Mouse (Mus musculus) kidney, embryonic 15.5 days (tissue): Measurements from ENCODE around the gene Cxcl1. TPM values are rescaled to one million over a fixed set of nuclear protein-coding genes. Genes with fewer than 3 reads are reported as not detected.
A peak's percentile ranks its signal among the peaks of the same experiment; 100 is the strongest.

ENCODE experiments used
- ATAC-seq: fragments of 200-750 bp; cut with Nextera tagmentation; replicated peaks from 2 replicates; pipeline ENCODE4 v1.8.0; 2017; ENCODE audit warnings: moderate TSS enrichment; ENCODE audit not compliant: low FRiP score
- H3K27ac ChIP-seq: fragments of 300-500 bp; sonication (generic); 2 replicates; pipeline ENCODE4 v1.5.1; 2015; ENCODE audit warnings: mild to moderate bottlenecking, inconsistent platforms
- H3K27me3 ChIP-seq: fragments of 300-500 bp; sonication (generic); 2 replicates; pipeline ENCODE4 v1.6.1; 2015; ENCODE audit warnings: inconsistent platforms
- H3K36me3 ChIP-seq: fragments of 300-500 bp; sonication (generic); 2 replicates; pipeline ENCODE4 v1.6.1; 2015; ENCODE audit warnings: inconsistent platforms
- H3K4me1 ChIP-seq: fragments of 300-500 bp; sonication (generic); 2 replicates; pipeline ENCODE4 v1.6.1; 2015; ENCODE audit warnings: inconsistent platforms
- H3K4me2 ChIP-seq: fragments of 300-500 bp; sonication (generic); 2 replicates; pipeline ENCODE4 v1.6.1; 2015; ENCODE audit warnings: moderate library complexity, mild to moderate bottlenecking, inconsistent platforms
- H3K4me3 ChIP-seq: fragments of 300-500 bp; sonication (generic); replicated peaks from 2 replicates; pipeline ENCODE4 v1.5.1; 2015; ENCODE audit warnings: mild to moderate bottlenecking, inconsistent platforms
- H3K9ac ChIP-seq: fragments of 300-500 bp; sonication (generic); 2 replicates; pipeline ENCODE4 v1.6.1; 2015; ENCODE audit warnings: mild to moderate bottlenecking, inconsistent platforms
- H3K9me3 ChIP-seq: fragments of 300-500 bp; sonication (generic); replicated peaks from 2 replicates; pipeline ENCODE4 v1.6.1; 2016; ENCODE audit warnings: inconsistent platforms
- WGBS: fragments of 180-500 bp; shearing (Covaris S2); methylation state at CpG from one replicate; pipeline ENCODE4 v1.1.7; 2015; ENCODE audit warnings: mixed read lengths; 5-methylcytosine and 5-hydroxymethylcytosine counted together
- polyA plus RNA-seq: library from polyadenylated mRNA; unstranded; fragments of >200 nt; fragmentation: Nextera tagmentation; extraction: Ambion mirVana; gene quantifications from 2 replicates; pipeline ENCODE4 v1.2.1, GENCODE M21; 2015

The Cxcl1 gene
- polyA plus RNA-seq, 1 experiment from 2014 or later, result 0.65 TPM

GRCm38 (mm10) chr5:90894231-90894630 lies 3.2 kb downstream of the Cxcl1 start:
- WGBS, result 70% methylated on average over 8 of the region's 8 CpGs

GRCm38 (mm10) chr5:90897429-90897828 lies 6.4 kb downstream of the Cxcl1 start:
- ATAC-seq, result no peak
- Histone ChIP-seq H3K27me3 (no peaks in the 10 kb centered on the region), H3K27ac (no peak overlapping the region), H3K4me3 (no peak overlapping the region), H3K9me3 (no peaks in the 10 kb centered on the region), H3K4me1 (no peaks in the 10 kb centered on the region), H3K4me2 (no peak overlapping the region), H3K9ac (no peak overlapping the region), H3K36me3 (no peaks in the 10 kb centered on the region)
- 77% methylated on average over 3 of the region's 3 CpGs for WGBS

More at GRCm38 (mm10) chr5:90894231-90894630, 3.2 kb downstream of the Cxcl1 start:
- H3K4me2 ChIP-seq, result no peak overlapping the region
- no peaks in the 10 kb centered on the region for H3K36me3 ChIP-seq
- no peak overlapping the region for H3K4me3 ChIP-seq
- peaks cover 3% of the 10 kb centered on the region; the same call in 1 of the 2 replicates for H3K27me3 ChIP-seq
- no peak overlapping the region for H3K9ac ChIP-seq
- H3K27ac ChIP-seq, result no peak overlapping the region
- no peak for ATAC-seq
- peaks cover 11% of the 10 kb centered on the region for H3K4me1 ChIP-seq
- no peaks in the 10 kb centered on the region for H3K9me3 ChIP-seq

GRCm38 (mm10) chr5:90899308-90899707 lies 8.3 kb downstream of the Cxcl1 start:
- WGBS, result 90% methylated on average over 5 of the region's 5 CpGs

GRCm38 (mm10) chr5:90900147-90900546 lies 9.1 kb downstream of the Cxcl1 start:
- no peak overlapping the region for H3K4me3 ChIP-seq
- no peak for ATAC-seq
- no peak overlapping the region for H3K9ac ChIP-seq
- H3K36me3 ChIP-seq, result no peaks in the 10 kb centered on the region
- WGBS, result 52% methylated on average over 7 of the region's 7 CpGs
- peaks cover 10% of the 10 kb centered on the region for H3K4me1 ChIP-seq
- H3K9me3 ChIP-seq, result no peaks in the 10 kb centered on the region
- peaks cover 18% of the 10 kb centered on the region for H3K27me3 ChIP-seq
- no peak overlapping the region for H3K4me2 ChIP-seq
- H3K27ac ChIP-seq, result no peak overlapping the region

More at GRCm38 (mm10) chr5:90899308-90899707, 8.3 kb downstream of the Cxcl1 start:
- no peak for ATAC-seq
- Histone ChIP-seq H3K4me1 (peaks cover 10% of the 10 kb centered on the region), H3K4me2 (no peak overlapping the region), H3K27me3 (peaks cover 10% of the 10 kb centered on the region), H3K27ac (no peak overlapping the region), H3K36me3 (no peaks in the 10 kb centered on the region), H3K4me3 (no peak overlapping the region), H3K9ac (no peak overlapping the region), H3K9me3 (no peaks in the 10 kb centered on the region)

- no peak overlapping the region for H3K4me3 ChIP-seq
- H3K4me2 ChIP-seq, result no peak overlapping the region
- peaks cover 10% of the 10 kb centered on the region for H3K4me1 ChIP-seq
- 79% methylated on average over 7 of the region's 7 CpGs for WGBS
- H3K9ac ChIP-seq, result no peak overlapping the region
- H3K36me3 ChIP-seq, result no peaks in the 10 kb centered on the region
- H3K27ac ChIP-seq, result no peak overlapping the region
- peaks cover 21% of the 10 kb centered on the region for H3K27me3 ChIP-seq
- ATAC-seq, result no peak
- no peaks in the 10 kb centered on the region for H3K9me3 ChIP-seq
Observed at GRCm38 (mm10) chr5:90900688-90901087, 9.6 kb downstream of the Cxcl1 start.

GRCm38 (mm10) chr5:90902380-90903260 lies 11.6 kb downstream of the Cxcl1 start:
- 10% methylated on average over 10 of the region's 10 CpGs for WGBS
- no peaks in the 10 kb centered on the region for H3K36me3 ChIP-seq
- H3K27me3 ChIP-seq, result peaks cover 28% of the 10 kb centered on the region
- no peaks in the 10 kb centered on the region for H3K9me3 ChIP-seq
- H3K4me1 ChIP-seq, result peaks cover 10% of the 10 kb centered on the region
- peak overlapping the region; percentile 81 for H3K4me2 ChIP-seq
- peak; percentile 64; the same call in 1 of the 2 replicates for ATAC-seq
- no peak overlapping the region for H3K9ac ChIP-seq
- H3K27ac ChIP-seq, result no peak overlapping the region
- H3K4me3 ChIP-seq, result peak overlapping the region; percentile 39

GRCm38 (mm10) chr5:90903339-90904020 lies 12.4 kb downstream of the Cxcl1 start, which contains the start of gene Cxcl2:
Gene Cxcl2, plus strand, starts transcription at chr5:90903871.
- Histone ChIP-seq H3K36me3 (no peaks in the 10 kb centered on the region), H3K27ac (no peak within 1 kb of the TSS), H3K4me1 (peaks cover 10% of the 10 kb centered on the region), H3K4me3 (peak within 1 kb of the TSS; percentile 39), H3K9me3 (no peaks in the 10 kb centered on the region), H3K9ac (0 out of 2 replicates have a peak within 1 kb of the TSS, but pooled peaks have one; percentile 17), H3K27me3 (peaks cover 30% of the 10 kb centered on the region), H3K4me2 (peak within 1 kb of the TSS; percentile 81)
- 6% methylated on average over 22 of the region's 22 CpGs for WGBS
- peak; percentile 80 for ATAC-seq

- no peak overlapping the region for H3K4me2 ChIP-seq
- H3K4me1 ChIP-seq, result no peaks in the 10 kb centered on the region
- H3K27me3 ChIP-seq, result peaks cover 24% of the 10 kb centered on the region
- 2% methylated on average over 2 of the region's 2 CpGs for WGBS
- H3K36me3 ChIP-seq, result no peaks in the 10 kb centered on the region
- ATAC-seq, result no peak
- no peaks in the 10 kb centered on the region for H3K9me3 ChIP-seq
- no peak overlapping the region for H3K27ac ChIP-seq
- no peak overlapping the region for H3K4me3 ChIP-seq
- no peak overlapping the region for H3K9ac ChIP-seq
Observed at GRCm38 (mm10) chr5:90908983-90909382, 17.9 kb downstream of the Cxcl1 start.

- Histone ChIP-seq H3K4me3 (no peak overlapping the region), H3K4me2 (no peak overlapping the region)
- WGBS, result 81% methylated on average over 2 of the region's 2 CpGs
Observed at GRCm38 (mm10) chr5:90919495-90919894, 28.5 kb downstream of the Cxcl1 start.

GRCm38 (mm10) chr5:90922958-90923357 lies 31.9 kb downstream of the Cxcl1 start:
- Histone ChIP-seq H3K4me2 (no peak overlapping the region), H3K36me3 (no peaks in the 10 kb centered on the region), H3K27ac (no peak overlapping the region), H3K4me1 (no peaks in the 10 kb centered on the region), H3K9ac (no peak overlapping the region), H3K27me3 (no peaks in the 10 kb centered on the region), H3K9me3 (no peaks in the 10 kb centered on the region), H3K4me3 (no peak overlapping the region)
- no peak for ATAC-seq
- 89% methylated on average over 4 of the region's 4 CpGs for WGBS

More at GRCm38 (mm10) chr5:90919495-90919894, 28.5 kb downstream of the Cxcl1 start:
- H3K9ac ChIP-seq, result no peak overlapping the region
- no peaks in the 10 kb centered on the region for H3K9me3 ChIP-seq
- H3K27me3 ChIP-seq, result no peaks in the 10 kb centered on the region
- no peaks in the 10 kb centered on the region for H3K36me3 ChIP-seq
- H3K4me1 ChIP-seq, result no peaks in the 10 kb centered on the region
- no peak overlapping the region for H3K27ac ChIP-seq
- no peak for ATAC-seq

- H3K4me1 ChIP-seq, result peaks cover 11% of the 10 kb centered on the region
- ATAC-seq, result 0 out of 2 replicates have a peak, but pooled peaks have one; percentile 2
Observed at GRCm38 (mm10) chr5:90930546-90930945, 39.5 kb downstream of the Cxcl1 start.

More at GRCm38 (mm10) chr5:90930546-90930945, 39.5 kb downstream of the Cxcl1 start:
- Histone ChIP-seq H3K27me3 (no peaks in the 10 kb centered on the region), H3K4me2 (peak overlapping the region; percentile 62), H3K9me3 (no peaks in the 10 kb centered on the region), H3K4me3 (peak overlapping the region; percentile 78), H3K27ac (peak overlapping the region; percentile 99), H3K9ac (peak overlapping the region; percentile 91), H3K36me3 (peaks cover 13% of the 10 kb centered on the region)
- 27% methylated on average over 2 of the region's 2 CpGs for WGBS
